Mouse (Mus musculus) cerebellum, adult 2 months (tissue): ENCODE data around the gene BC067074.

Experiments used
- CTCF ChIP-seq: fragments of 200-500 bp; IDR thresholded peaks from 2 replicates; pipeline ENCODE4 v1.5.1; 2011; ENCODE audit warnings: low read depth, mild to moderate bottlenecking, control low read depth, low read length, moderate library complexity, borderline replicate concordance; ENCODE audit not compliant: insufficient read depth
- POLR2A ChIP-seq: fragments of 200-500 bp; IDR thresholded peaks from 2 replicates; pipeline ENCODE4 v1.6.1; 2011; ENCODE audit warnings: low read length, control low read depth, borderline replicate concordance; ENCODE audit not compliant: insufficient read depth

DNA sequence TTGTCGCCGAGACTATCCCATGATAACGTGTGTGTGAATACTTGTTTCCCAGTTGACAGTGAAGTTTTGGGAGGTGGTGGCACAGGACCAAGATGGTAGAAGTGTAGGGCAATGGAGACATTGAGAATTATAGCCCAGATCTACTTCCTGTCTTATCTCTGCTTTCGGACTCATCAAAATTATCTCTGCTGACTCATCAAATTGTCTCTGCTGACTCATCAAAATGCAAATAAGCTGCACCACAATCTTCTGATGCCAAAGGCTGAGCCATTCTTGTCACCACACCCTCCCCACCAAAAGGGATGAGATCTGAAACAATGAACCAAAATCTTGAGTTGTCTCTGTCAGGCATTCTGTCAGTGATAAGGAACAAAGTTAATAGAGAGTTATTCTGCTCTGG is 132.9 kb downstream of the BC067074 start:
- TF ChIP-seq CTCF (no peak), POLR2A (no peak)
